Mouse (Mus musculus): ENCODE data around the gene Tmem216.

DNA sequence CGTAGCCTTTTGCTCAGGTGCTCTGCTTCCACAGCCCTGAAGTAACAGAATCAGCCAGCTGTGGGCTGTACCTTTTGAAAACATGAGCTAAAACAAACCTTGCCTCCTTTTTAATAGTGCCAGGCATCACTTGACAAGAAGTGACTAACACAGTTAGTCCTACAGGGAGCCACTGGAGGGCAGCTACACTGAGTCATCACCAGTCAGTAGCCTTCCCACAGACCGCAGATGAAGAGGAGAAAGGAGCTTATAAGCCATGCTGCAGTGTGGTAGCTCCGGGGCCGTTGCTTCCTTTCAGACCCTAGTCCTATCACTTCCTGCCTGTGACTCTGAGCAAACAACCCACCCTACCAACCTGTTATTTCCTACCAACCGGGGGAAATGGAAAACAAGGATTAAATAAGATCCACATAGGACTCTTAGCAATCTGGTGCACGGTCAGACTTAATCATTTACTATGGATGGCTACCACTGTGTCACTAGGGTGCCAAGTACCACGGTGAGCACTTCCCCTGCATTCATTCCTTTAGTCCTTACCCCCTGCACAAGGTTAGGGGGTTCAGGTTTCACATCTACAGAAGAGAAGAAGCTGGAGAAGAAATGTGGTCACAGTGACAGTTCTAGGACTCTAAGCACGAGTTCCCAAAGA is 58.4 kb downstream of the Tmem216 start:
- no peak for TF ChIP-seq CTCF (conservative IDR thresholded peaks at IDR 0.05; ENCODE audit: insufficient read depth, insufficient read length, low read depth, low read length)
- TF ChIP-seq POLR2A (IDR thresholded peaks at IDR 0.05; ENCODE audit: low read depth, low read length), result no peak

Measured in kidney, adult 2 months (tissue).